Mouse (Mus musculus) cerebellum, adult (tissue): ENCODE results near the gene Calu.
"Not testable (repeated sequence)": the region's sequence is repeated elsewhere in the genome, so short reads cannot be mapped to it uniquely, and the experiment has no call there.

ENCODE experiments used
- ATAC-seq: cut with Nextera tagmentation; 2 replicates; pipeline ENCODE4 v1.9.2; 2017; ENCODE audit warnings: mild to moderate bottlenecking, moderate library complexity, mixed read lengths; ENCODE audit not compliant: insufficient number of reproducible peaks, low FRiP score, low TSS enrichment

Calu gene

GRCm38 (mm10) chr6:29347665-29348370, at the start of gene Calu:
TSS of gene Calu (plus strand) at chr6:29348069.
- peak; percentile 99 for ATAC-seq

DNA sequence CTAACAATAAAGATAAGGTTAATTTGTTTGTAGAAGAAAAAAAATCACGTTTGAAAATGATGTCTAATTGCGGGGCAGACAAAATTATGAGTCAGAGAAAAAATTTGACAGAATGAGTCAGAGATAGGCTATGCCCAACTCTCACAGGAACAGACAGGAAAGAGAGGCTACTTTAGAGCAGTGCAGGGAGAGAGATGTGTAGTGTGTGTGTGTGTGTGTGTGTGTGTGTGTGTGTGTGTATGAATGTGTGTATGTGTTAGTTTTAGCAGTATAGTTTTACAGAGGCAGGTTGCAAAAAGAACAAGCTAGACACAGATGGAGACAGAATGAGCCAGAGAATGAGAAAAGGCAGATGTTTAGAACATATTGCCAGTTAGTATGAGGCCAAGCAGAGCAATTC, 48.8 kb upstream of the Calu start:
- no peak for ATAC-seq

DNA sequence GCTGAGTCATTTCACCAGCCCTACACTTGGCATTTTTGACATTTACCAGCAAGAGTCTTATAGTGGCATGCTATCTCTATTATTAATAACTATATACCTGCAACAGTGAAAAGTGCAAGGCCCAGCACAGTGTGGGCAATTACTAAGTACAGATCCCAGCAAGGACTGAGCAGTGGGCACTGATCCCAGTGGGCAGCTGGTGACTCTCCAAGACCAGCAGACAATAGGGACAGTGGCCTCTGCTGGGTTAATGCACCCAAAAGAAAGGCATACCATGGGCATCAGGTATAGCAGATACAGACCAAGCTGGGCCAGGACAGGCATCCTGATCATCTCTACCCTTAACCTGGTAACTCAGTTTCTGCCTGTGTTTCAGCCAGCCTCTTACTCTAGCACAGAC, 44.6 kb upstream of the Calu start:
- ATAC-seq: no peak

DNA sequence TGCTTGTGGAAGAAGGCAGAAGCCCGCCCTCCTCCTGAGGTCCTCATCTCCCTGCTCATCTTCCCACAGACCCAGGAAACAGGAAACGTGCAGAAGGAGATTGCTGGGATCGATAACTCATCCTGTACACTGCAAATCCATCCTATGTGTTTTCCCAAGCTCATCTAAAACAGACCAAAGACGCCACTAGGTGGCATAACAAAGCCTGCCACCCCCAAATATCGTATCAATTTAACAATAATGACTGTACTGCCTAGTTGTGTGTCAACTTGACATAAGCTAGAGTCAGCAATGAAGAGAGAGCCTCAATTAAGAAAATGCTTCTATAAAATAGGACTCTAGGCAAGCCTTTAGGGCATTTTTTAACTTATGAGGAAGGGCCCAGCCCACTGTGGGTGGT, 44.1 kb upstream of the Calu start:
- no peak for ATAC-seq

DNA sequence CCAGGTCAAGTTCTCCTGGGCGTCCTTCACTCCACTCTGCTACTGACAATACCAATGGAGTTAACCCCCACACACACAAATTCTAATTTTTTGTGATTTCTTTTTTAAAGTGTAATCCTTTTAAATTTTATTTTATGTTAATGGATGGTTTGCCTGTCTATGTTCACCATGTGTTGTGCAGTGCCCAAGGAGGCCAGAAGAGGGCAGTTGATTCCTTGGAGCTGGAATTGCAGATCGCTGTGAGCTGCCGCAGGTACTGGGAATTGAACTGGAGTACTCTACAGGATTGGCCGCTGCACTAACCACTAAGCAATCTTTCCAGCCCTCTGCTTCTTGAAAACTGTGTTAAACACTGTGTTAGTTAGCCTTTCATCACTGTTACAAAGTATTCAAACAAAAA, 42.4 kb upstream of the Calu start:
- ATAC-seq: no peak

DNA sequence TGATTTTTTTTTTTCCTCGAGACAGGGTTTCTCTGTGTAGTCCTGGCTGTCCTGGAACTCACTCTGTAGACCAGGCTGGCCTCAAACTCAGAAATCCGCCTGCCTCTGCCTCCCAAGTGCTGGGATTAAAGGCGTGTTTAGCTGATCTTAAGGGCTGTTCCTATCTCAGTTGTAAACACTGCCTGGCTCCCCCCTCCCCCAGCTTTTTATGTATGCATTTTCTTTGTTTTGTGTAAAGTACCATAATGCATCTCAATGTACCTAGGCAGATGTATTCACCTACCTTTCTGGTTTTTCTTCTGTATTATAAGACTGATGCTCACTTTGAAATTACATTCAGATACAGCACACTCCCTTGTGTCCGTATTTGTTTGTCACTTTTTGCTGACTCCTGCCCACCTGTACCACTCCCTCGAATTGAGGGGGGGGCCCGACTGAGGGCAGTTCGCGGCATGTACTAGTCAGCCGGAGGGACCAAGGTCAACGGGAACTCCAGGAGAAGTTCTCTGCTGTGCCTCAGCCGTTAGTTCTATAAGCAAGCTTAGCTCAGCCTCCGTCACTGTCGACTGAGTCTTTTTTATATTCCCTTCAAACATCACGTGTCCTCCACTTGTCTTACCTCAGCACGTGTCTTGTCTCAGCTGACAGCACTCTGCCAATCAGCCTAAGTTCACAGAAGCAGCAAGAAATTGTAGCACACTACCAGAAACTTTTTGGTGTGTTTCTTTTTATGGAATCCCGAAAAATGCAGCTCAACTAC, 38.8 kb upstream of the Calu start:
- ATAC-seq: no peak

- no peak for ATAC-seq
Measured at GRCm38 (mm10) chr6:29313690-29314202, 34.1 kb upstream of the Calu start.

- ATAC-seq: no peak
Measured at GRCm38 (mm10) chr6:29317286-29317685, 30.6 kb upstream of the Calu start.

- no peak for ATAC-seq
Measured at GRCm38 (mm10) chr6:29317941-29318340, 29.9 kb upstream of the Calu start.

GRCm38 (mm10) chr6:29318879-29319278, 29.0 kb upstream of the Calu start, which contains the start of gene Fam71f1:
TSS of gene Fam71f1 (plus strand) at chr6:29319140.
- ATAC-seq: no peak

GRCm38 (mm10) chr6:29321586-29321985, 26.3 kb upstream of the Calu start:
- ATAC-seq: no peak

DNA sequence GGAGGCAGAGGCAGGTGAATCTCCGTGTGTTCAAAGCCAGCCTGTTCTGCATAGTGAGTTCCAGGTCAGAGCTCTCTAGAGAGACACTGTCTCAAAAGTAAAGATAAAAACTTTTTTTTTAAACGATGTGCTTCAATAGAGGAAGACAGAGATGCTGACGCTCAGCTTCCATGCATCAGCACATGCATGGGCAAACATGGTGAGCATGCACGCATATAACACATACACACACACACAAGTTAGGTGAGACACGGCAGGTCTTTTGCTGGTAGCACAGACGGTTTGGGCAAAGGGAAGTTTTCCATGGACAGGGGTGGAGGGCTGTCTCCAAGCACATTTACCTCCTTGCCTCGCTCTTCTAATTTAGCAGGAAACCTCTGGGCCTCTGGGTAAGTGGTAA, 25.7 kb upstream of the Calu start:
- ATAC-seq: no peak

- no peak for ATAC-seq
Measured at GRCm38 (mm10) chr6:29322735-29323134, 25.1 kb upstream of the Calu start.

DNA sequence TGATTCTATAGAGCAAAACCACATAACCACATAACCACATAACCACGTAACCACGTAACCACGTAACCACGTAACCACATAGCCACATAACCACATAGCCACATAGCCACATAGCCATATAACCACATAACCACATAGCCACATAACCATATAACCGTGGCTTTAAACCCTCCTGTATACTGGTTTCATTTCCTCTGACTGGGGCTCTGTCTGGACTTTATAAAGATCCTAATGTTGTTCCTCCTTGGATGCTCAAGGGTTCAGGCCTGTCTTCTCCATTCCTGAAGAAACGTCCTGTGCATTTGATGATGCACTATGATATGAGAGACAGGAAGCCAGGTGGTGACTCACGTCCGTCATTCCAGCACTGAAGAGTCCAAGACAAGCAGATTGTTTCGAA, 20.9 kb upstream of the Calu start:
- no peak for ATAC-seq

DNA sequence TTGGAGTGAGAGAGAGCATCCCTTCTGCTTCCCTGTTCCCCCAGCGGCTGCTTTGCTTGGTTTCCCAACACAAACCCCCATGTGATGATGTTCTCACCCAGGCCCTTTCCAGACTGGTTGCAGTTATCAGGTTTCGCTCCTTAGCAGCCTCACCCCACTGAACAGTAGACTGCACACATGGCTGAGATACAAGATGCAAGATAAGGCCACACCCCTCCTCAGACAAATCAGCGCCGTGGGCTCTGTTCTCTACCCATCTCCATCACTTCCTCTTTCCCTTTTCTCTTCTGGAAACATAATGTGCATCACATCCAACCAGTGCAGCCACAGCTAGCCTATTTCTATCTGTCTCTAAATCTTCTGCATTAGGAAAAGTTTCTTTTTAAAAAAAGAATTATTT, 18.4 kb upstream of the Calu start:
- ATAC-seq: no peak

- ATAC-seq: not testable (repeated sequence)
Measured at GRCm38 (mm10) chr6:29346512-29346911, 1.4 kb upstream of the Calu start.

DNA sequence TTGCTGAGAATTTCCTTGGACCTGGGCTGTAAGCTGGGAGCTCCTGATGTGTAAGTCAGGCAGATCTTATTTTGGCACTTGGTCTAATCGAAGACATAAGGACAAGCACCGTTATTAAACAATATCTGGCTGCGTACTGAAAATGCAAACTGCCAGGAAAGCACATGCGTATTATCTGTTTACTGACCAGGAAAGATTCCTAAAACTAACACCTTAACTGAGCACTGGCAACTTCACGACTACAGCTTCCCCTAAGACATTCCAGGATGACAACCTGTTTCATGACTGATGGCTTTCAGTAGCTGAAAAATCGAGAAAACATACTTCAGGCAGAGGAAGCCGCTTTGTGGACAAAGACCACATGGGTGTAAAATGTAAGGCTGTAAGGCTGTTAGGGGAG, 680 bp upstream of the Calu start:
- 0 out of 2 replicates have a peak, but pooled peaks have one; percentile 5 for ATAC-seq

- no peak for ATAC-seq
Measured at GRCm38 (mm10) chr6:29348371-29348724, 479 bp downstream of the Calu start.

- ATAC-seq: no peak
Measured at GRCm38 (mm10) chr6:29351613-29352012, 3.7 kb downstream of the Calu start.

- no peak for ATAC-seq
Measured at GRCm38 (mm10) chr6:29352816-29353215, 4.9 kb downstream of the Calu start.

DNA sequence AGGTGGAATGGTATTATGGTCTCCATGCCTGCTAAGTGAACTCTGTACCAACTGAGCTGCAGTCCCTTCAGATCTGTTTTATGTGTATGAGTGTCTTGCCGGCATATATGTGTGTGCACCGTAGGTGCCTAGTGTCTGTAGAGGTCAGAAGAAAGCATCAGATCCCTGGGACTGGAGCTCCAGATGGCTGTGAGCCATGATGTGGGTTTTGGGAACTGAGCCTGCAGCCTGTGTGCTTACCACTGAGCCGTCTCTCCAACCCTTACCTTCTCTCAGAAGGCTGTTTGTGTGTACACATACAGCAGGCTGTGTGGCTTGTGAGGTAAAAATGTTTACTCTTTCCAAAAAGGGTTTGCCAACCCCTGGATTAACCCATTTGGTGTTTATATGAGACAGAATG, 11.5 kb downstream of the Calu start:
- peak; percentile 40; the same call in 1 of the 2 replicates for ATAC-seq

DNA sequence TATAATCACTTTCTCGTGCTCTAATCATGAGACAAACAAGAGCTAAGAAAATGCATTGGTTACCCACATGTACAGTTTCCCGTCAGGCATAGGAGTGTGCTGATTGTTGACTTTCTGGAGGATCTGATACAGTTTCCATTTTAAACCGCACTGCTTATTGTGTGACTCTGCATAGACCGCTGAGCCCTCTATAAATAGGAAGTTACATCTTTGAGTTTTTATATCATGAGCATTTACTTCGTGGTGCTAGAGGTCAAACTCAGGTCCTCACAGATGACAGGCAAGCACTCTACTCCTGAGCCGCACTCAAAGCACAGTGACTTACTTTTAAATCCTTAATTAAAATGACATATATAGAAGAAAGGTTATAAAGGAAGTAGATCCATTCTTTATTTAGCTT, 12.3 kb downstream of the Calu start:
- no peak for ATAC-seq
